Mouse (Mus musculus): Measurements from ENCODE around the gene Tbc1d21.

Gene Tbc1d21

DNA sequence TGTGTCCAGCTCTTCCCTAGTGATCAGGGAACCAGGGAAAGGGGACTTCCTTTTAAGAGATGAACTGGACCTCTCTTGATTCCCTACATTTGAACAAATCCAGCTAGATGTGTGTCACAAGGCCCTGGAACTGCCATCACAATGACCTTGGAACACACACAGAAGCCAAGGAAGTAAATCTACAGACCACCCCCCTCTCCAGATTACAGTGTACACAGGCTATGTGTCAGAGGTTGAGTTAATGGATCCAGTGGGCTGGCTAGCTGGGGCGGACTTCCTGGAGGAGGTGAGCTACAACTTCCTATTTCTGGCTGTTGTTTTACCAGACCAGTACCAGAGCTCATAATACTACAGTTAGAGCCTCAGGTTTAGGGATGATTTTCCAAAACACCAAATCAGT is at the start of gene Tbc1d21:
Gene Tbc1d21, minus strand, starts transcription at position 101 of the 400 bp plus-strand sequence.
- DNase-seq (ENCODE audit: low spot score) = no peak

- no peak for DNase-seq (ENCODE audit: low spot score)
These were observed 41.3 kb upstream of the Tbc1d21 start for GRCm38 (mm10) chr9:58411556-58411955.

DNA sequence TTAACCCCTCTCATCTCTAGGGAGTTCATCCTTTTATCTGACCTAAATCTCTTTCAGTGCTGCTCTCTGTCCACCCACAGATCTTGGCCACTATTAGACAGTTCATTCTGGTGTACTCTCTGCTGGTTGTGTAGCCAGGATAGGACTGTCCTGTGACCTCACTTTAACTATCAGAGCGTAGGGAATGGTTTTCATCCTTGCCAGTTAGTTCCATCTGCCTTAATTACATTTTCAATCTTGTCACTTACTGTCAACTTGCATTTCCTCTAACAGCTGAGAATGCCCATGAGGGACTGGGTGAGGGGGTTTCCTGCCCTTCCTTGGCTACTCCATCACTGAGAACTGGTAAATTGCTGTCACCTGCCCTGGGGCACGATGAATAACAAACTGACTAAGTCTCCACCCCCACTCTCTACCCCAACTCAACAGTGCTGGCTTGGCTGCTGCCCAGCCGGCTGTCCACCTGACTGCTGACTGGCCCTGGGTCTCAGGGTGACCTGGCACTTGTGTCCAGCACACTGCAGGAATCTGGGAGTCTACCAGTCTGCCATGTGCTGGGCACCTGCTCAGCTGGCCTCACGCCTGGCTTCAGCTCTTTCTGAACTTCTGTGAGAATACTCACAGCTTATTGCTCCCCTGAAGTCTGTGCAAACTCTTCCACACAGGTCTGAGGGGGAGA is 39.9 kb upstream of the Tbc1d21 start:
- DNase-seq (ENCODE audit: low spot score) = peak; percentile 91

DNA sequence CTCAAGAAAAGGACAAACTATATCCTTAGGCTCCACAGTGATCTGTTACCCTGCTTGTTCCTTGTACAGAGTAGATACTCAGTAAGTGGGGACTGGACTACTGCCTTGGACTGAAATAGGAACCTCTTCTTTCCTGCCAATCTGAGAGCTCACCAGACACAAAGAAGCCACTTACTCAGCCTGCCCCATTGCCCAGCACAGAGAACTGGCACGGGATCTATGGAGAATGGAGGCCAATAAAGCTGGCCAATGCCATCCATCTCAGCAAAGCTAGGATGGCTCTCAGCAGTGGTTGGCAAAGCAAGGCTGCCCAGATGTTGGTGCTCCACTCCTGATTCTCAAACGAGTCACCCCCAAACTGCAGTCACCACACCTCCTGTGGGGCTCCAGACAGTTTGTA is 39.0 kb upstream of the Tbc1d21 start:
- DNase-seq (ENCODE audit: low spot score) = no peak

- no peak for DNase-seq (ENCODE audit: low spot score)
These were observed 34.2 kb upstream of the Tbc1d21 start for GRCm38 (mm10) chr9:58404412-58404811.

- DNase-seq (ENCODE audit: low spot score) = no peak
These were observed 31.3 kb upstream of the Tbc1d21 start for GRCm38 (mm10) chr9:58401371-58402082.

DNA sequence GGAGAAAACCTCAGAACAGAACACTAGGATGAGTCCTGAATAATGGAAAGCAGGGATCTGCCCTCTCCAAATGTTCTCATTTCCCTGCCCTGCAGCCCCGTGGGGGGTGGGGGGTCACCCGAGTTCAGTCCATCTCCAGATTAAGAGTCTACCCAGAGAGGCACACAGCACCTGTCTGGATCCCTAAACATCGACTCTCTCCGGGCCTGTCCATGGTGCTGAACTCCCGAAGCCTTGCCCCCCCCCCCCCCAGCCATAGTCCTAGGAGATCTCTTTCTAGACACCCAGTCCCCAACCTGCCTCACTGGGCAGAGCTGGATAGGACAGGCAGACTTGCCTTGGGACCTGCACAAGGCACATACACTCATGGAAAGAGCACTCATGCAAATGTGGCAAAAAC is 29.4 kb upstream of the Tbc1d21 start:
- DNase-seq (ENCODE audit: low spot score) = no peak

DNA sequence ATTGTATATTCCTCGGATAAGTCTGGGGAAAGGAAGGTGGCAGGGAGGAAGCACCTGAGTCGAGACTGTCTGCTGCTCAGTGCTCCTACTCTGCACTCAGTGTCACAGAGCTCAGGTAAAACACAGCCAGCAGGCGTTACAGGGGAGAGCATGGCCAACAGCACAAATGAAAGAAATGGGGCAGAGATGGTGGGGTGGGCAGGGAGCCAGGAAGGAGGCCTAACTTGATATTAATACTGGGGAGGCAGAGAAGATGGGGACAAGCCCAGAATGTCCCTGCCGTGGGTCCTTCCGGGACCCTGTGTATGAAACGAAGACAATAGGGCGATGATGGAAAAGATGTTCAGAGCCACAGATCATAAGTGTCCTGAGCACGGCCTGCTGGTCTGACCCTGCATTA is 24.4 kb upstream of the Tbc1d21 start:
- DNase-seq (ENCODE audit: low spot score) = no peak

- no peak for DNase-seq (ENCODE audit: low spot score)
These were observed 23.6 kb upstream of the Tbc1d21 start for GRCm38 (mm10) chr9:58393875-58394274.

- no peak for DNase-seq (ENCODE audit: low spot score)
These were observed 18.1 kb upstream of the Tbc1d21 start for GRCm38 (mm10) chr9:58388381-58388780.

- no peak for DNase-seq (ENCODE audit: low spot score)
These were observed 8.6 kb upstream of the Tbc1d21 start for GRCm38 (mm10) chr9:58378878-58379277.

- DNase-seq (ENCODE audit: low spot score) = no peak
These were observed 3.7 kb upstream of the Tbc1d21 start for GRCm38 (mm10) chr9:58373912-58374431.

DNA sequence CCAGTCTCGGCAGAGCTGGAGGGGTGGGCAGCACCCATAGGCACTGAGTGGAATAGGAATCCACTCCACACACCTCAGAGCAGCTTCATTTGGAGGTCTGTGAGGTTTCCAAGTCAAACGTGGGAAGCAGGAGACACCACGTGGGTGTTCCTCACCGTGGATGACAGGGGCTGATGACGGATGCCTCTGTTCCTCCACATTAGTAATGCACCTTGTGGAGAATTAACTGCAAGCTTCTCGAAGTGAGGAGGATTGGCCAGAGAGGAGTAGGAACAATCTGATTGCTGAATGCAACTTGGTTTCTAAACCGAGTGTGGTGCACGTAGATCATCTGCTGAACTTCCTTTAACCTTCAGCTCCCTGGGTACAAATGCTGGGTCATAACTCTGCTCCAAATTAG is 1.7 kb upstream of the Tbc1d21 start:
- no peak for DNase-seq (ENCODE audit: low spot score)

DNA sequence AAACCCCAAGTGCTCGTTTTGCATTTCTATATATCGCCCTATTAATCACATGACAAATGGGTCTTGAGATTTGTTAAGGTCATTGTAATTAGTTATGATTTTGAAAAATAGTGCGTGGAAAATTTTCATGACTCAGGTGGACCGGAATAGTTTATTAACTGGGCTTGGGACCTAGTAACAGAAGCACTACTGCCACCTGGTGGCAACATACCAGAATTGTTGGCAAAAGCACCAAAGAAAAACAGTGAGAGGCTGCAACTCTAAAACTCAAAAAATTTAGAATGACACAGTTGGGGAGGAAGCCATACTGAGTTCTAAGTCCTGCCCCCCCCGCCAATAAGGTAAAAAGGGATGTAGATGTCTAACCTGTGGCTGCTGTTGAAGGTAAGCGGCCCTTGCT is 611 bp downstream of the Tbc1d21 start:
- peak; percentile 40 for DNase-seq (ENCODE audit: low spot score)

DNA sequence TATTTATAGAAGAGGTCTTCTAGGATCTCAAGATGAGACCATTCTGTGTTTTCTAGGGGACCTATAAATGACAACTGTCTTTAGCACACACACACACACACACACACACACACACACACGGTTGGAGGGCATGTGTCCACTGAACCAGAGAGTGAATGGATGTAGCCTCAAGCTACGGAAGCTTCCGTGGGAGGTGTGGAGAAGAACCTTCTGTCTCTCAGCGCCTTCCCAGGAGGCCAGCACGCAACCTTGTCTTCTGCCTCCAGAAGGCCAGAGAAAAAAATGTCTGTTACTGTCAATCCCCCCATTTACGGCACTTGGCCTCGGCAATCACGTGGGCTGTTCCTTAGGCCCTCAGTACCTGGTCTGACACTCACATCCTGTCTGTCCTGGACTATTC is 5.9 kb downstream of the Tbc1d21 start:
- no peak for DNase-seq (ENCODE audit: low spot score)

- DNase-seq (ENCODE audit: low spot score) = no peak
These were observed 8.3 kb downstream of the Tbc1d21 start for GRCm38 (mm10) chr9:58361956-58362355.

GRCm38 (mm10) chr9:58361373-58361772 is 8.9 kb downstream of the Tbc1d21 start:
- no peak for DNase-seq (ENCODE audit: low spot score)

DNA sequence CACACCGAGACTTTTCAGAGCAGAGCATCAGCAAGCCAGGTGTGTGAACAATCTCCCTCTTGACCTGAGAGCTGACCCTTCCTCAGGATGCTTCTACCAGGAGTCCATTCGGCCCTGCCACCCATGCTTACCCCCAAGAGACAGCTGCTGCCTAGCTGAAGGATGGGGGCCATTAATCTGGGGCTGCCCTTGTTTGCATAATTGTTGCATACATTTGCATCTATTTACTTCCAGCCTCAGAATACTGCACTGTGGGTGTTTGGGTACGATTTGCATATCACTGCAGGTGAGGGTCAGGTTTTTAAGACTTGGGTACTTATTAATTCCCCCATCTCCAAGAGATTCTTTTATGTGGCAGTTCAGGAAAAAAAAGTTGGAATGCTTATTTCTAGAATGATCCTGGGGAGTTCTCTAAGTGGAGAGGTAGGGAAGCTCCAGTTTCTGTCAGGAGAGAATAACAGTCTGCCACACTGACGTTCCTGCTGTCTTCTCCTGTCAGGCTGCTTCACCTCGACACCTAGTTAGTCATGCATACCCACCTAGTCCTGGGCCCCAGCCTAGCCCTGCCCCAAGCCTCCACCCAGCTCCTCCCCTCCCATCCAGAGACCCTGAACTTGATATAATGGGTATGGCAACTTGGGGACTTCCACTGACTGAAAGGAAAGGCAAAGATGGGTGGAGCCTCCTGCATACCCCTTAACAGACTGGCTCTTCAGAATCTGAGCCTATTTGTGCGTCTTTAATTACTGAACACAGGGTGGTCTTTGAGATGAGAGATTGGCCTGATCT is 14.8 kb downstream of the Tbc1d21 start:
- DNase-seq (ENCODE audit: low spot score) = no peak

DNA sequence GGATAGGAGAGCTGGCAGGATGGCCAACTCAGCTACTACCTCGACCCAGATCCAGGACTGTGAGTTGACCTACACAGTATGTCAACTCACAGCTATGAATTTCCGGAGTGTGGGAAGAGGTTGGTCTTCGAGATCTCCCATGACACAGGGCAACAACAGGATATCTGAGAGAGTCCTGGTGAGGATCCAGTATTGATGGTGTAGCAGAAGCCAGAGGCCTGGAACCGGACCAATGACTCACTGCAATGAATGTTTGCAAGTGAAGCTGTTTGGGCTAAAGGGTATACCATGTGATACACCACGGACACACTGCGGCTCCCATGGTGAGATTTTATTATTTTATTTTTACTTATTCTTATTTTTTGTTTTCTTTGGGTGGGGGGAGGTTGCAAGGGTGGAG is 15.6 kb downstream of the Tbc1d21 start:
- DNase-seq (ENCODE audit: low spot score) = no peak

DNA sequence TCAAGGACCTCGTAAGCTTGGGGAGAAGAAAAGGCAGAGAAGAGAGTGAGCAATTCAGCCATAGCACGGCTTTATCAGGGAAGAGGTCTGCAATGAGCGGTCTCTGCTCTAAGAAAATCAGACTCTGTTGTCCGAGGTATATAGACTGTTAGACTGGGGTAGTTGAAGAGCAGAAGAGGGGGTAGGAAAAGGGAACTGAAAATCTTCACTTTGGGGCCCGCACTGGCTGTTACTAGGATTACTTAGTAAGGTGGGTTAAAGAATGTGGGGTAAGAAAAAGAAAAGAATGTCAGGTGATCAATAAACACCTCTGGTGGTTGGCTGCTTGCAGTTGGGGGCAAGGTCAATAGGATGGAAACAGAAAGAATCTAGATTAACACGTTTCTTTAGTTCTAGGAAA is 17.0 kb downstream of the Tbc1d21 start:
- DNase-seq (ENCODE audit: low spot score) = no peak

- DNase-seq (ENCODE audit: low spot score) = no peak
These were observed 22.5 kb downstream of the Tbc1d21 start for GRCm38 (mm10) chr9:58347795-58348194.

- no peak for DNase-seq (ENCODE audit: low spot score)
These were observed 23.8 kb downstream of the Tbc1d21 start for GRCm38 (mm10) chr9:58346498-58346897.

DNA sequence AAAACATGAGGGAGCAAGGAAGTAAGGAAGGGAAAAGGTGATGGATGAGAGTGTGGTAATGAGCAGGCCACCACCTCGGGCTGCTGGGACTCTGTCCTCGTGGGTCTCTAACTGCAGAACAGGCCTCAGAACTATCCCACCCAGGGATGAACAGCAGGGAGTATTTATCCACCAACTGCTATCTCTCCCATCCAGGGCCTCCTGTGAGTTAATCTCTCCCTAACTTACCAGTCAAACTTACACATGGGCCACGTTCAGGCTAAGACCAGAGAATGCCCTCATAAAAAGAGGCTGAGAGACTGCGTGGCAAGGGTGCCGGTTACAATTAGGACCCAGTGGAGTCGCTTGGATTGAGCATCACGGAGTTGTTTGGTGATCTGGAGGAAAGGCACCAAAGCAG is 24.3 kb downstream of the Tbc1d21 start:
- no peak for DNase-seq (ENCODE audit: low spot score)
